Mouse (Mus musculus): ENCODE results near the gene Arvcf.

The Arvcf gene

DNA sequence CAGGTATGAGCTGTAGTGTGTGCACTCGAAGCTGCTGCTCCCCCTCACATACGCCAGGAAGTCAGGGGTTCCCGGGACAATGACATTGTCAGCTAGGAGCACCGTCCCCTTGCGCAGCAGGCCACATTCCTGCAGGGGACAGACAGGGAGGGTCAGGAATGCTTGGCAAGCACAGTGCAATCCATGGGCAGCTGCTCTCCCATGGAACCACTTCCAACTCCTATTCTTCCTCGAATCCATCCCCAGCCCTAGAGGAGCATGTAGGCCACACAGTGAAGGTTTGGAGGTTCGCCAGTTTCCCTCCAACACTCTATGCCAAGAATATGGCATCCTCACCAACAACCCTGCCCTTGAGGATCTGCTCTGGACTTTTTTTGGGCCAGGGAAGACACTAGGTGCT, 59.9 kb downstream of the Arvcf start:
- DNase-seq (ENCODE audit: low read depth, low spot score): no peak

DNA sequence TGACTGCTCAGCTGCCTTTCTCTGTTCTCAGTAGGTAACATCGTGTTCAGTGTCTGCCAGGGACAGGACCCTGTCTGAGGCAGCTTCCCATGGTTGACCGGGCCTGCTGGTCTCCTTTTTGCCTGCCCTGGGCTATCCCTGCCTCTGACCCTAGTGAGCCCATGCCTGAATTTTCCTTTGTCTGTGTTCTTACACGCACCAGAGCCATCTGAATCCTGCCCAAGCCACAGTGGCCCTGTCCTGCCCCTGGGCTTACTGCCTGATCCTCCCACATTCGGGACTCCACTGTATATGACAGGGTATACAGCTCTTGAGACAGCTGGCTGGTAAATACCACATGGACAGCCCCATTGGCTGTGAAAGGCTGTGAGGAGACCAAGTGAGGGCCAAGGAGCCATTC, 61.8 kb downstream of the Arvcf start:
- no peak for DNase-seq (ENCODE audit: low read depth, low spot score)

DNA sequence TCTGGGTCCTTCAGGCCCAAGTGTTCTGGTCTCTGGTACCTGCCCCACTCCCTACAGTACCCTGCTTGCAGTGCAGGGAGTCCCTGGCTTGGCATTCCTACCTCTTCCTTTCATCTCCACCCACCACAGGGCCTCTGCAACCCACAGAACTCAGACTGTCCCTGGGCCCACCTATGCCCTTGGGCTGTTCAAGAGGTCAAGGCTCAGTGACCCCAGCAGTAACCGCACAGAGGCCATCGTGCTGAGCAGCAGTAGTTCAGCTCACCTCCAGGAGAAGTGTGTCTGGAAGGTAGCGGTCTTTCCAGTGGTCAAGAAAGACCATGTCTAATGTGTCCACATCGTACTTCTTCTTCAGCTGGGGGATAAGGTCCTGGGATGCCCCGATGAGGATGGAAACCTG, 62.4 kb downstream of the Arvcf start:
- no peak for DNase-seq (ENCODE audit: low read depth, low spot score)

DNA sequence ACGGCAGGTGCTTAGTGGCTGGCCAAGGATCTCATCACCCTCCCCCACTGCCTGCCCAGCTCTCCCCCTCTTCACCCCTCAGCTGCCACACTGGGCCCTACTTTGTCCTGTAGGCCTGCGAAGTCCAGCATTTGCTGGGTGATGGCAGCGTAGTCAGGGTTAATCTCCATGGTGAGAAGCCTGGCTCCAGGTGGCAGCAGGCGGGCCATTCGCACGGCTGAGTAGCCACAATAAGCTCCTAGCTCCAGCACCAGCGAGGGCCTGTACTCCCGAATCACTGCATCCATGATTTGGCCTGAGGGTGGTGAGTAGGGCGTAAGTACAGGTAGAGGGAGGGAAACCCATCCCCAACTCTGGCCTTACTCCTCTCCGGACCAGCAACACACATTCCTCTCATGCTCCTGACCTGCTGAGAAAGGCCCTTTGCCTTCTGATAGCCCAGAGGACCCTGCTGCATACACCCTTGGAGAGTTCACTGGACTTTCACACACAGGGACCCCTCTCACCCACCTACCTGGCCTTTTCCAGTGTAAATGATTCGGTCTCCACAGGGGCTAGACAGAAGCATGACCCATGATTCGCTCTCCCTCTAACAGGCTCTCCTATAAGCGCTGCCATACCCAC, 63.2 kb downstream of the Arvcf start:
- DNase-seq (ENCODE audit: low read depth, low spot score): no peak

DNA sequence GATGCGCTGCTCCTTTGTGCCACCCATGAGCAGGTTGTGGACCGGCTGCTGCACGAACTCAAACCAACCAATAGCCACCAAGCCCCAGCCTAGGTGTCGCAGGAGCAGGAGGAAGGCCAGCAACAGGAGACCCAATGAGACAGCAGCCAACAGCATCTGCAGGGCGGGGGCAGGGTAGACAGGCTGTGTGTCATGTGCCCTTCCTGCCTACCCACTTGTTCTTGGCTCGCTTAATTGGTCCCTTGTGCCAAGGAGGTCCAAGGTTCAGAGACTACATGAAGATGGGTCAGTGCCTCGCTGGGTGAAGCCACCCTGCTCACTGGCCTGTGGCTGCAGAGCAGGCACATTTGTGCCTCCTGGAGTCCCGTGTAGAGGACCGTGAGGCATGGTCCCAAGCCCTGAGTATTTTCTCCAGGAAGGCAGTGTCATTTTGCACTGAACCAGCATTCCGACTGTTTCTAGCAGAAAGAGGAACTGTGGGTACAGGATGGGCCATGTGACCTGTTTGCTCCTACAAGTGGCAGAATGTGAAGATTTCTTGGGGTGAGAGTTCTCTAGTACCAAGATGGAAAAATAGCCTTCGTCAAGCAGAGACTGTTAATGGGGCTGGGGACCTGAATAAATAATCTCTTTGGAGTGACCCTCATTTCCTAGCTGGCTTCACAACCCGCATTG, 64.0 kb downstream of the Arvcf start:
- DNase-seq (ENCODE audit: low read depth, low spot score): no peak

DNA sequence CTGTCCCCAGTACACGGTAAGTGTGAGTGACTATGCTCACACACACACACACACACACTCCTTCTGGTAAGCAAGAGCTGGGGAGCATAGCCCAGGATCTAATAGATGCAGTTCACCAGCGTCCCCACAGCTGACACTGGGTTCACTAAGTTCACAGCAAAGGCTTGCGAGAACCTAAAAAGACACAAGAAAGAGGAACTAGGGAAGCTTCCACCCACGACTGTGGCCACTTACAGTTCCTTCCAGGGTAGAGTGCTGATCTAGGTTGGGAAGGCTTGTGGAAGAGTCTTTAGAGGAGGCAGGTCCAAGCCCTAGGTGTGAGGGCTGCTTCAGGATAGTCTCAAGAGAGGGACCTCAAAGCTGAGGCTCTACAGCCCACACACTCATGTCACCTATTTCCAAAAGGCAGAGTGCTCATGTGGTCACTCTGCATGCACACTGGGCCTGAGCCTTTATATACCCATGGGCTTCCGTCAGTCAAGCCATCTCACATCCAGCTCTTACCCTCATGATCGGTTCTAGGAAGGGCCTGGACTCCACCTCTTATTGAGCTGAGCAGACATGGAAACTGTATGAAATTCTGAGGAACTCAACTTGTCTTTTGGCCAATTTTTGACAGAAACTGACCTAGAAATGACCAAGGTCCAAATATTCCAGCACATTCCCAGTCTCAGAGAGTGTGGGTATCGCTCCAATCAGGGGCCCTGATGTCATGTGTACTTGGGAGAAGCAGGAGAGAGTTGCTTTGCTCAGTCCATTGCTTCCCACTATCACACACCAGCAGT, 65.2 kb downstream of the Arvcf start:
- DNase-seq (ENCODE audit: low read depth, low spot score): no peak

DNA sequence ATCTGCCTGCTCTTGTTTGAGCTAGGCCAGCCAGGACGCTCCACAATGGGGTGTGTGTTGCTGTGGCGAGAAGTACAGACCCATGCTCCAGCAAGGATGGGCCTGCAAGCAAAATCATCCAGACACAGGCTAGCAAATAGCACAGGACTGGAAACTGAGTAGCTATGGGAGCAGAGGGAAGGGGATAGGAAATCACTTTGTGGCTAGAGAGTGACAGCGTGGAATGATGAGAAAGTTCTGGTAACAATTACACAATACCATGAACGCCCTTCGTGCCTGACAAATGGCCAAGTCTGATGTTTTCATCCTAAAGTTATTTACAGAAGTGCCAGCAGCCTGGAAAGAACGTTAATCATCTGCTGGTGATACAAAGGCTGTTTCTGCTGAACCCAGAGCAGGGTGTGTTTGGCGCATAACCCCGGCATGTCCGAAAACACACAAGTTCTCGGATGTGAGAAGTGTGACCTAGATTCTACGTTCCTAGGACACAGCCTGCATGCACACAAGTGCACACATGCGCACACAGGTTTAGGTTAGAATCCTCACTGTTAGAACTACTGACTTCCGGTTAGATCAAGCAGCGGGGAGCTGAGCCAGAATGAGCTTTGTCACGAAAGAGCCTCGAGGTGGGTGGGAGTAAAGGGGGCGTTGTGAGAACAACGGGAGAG, 68.2 kb downstream of the Arvcf start:
- DNase-seq (ENCODE audit: low read depth, low spot score): peak; percentile 52

DNA sequence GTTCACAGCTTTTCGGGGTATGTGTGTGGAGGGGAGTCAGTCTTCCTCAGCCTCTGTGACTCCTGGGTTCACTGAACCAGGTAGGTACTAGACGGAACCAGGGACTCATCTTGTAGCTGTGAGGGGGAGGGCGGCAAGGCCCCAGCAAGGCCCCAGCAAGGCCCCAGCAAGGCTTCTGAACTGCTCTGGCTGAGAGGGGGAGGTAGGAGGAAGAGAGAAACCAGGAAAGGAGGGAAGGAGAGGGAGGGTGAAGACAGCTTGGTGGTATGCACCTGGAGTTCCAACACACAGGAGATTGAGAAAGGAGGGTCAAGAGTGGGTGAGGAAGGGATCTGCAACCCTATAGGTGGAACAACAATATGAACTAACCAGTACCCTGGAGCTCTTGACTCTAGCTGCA, 68.9 kb downstream of the Arvcf start:
- no peak for DNase-seq (ENCODE audit: low read depth, low spot score)

DNA sequence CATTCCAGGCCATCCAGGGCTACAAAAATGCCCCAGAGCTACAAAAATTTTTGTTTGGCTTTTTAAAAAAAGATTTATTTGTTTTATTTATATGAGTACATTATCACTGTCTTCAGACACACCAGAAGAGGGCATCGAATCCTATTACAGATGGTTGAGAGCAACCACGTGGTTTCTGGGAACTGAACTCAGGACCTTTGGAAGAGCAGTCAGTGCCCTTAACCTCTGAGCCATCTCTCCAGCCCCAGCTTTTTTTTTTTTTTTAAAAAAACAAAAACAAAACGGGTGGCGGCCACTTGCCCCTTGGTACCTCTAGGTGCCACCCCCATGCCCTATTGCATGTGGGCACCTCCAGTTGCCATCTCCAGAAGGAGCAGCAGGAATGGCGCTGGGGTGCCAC, 69.5 kb downstream of the Arvcf start:
- no peak for DNase-seq (ENCODE audit: low read depth, low spot score)

DNA sequence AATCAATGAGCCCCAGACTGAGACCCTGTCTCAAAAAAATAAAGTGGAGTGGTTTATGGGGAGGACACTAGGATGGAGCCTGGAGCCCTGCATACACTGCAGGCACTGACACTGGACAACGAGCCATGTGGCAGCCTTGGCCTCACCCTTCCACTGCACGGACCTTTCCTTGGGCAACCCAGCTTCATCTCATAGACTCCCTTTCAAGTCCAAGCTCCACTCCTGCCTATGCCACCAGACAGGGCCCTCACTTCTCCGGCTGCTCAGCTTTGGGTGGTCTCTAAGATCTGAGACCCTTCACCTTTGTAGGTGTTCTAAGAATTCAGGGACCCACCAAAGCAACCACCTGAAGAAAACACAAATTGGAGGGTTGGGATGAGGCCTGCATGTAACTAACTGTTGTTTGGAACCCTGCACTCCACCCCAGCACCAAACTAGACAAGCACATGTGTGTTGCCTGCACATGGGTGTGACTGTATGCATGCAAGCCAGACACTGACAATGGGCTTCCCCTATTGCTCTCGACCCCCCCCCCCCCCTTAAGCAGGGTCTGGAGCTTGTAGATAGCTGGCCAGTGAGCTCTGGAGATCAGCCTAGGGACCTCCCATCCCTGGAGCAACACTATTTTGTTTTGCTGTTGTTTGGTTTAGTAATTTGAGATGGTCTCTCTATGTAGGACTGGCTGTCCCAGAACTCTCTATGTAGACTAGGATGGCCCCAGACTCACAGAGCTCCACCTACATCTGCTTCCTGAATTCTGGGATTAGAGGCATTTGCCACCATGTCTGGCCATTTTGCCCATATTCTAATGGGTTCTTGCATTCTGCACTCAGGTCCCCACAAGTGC, 71.0 kb downstream of the Arvcf start:
- DNase-seq (ENCODE audit: low read depth, low spot score): no peak

DNA sequence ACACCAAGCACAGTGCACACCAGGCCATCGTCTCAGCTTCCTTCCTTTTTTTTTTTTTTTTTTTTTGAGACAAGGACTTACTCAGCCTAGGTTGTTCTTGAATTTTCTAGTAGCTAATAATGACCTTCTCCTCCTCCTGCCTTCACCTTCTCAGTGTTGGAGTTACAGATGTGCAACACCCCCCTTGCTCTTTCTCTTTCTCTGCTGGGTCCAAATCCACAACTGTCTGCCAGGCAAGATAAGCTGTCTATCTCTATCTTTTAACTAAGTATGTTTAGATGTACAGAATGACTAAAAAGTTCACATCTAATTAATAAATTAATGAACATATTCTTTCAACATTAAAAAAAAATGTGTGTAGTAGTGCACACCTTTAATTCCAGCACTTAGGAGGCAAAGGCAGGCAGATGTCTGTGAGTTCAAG, 71.6 kb downstream of the Arvcf start:
- no peak for DNase-seq (ENCODE audit: low read depth, low spot score)

DNA sequence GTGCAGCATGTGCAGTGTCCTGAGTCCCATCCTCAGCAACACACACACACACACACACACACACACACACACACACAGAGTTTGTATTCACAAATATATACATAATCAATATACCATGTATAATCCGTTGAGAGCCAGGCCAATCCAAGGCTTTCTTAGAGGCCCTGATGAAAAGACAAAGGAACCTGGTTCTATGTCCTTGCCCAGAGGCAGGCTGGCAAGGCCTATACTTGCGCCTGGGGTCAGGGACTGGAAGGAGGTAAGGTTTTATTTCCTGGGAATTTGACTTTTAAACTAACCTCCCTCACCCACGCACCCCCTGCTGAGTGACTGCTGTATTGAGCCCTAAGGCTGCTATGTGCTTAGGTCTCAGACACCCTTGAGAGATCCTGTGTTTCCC, 72.6 kb downstream of the Arvcf start:
- no peak for DNase-seq (ENCODE audit: low read depth, low spot score)

DNA sequence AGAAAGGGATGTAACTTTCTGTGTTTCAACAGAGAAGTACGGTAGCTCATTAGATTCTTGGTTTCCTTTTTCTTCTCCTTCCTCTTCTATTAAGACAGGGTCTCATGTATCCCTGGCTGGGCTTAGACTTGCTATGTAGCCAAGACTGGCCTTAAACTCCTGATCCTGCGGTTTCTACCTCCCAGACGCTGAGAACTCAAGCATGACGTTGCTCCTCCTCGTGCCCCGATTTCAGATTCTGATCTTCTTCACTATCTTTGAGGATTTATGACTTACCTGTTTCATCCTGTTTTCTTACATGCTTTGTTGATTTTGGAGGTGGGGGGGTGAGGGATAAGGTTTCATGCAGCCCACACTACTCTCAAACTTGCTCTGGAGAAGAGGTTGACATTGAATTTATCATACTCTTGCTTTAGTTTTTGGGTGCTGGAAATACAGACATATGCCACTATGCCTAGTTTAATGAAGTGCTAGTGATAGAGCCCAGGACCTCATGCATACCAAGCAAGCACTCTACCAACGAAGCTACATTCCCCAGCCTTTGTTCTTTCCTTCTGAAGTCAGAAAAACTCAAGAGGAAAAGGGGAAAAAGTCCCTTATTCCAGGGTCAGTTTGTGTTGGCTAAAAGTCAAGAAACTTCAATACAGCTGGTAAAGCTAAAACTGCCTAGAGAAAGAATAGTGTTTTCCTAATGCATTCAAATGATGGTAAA, 75.4 kb downstream of the Arvcf start:
- no peak for DNase-seq (ENCODE audit: low read depth, low spot score)

DNA sequence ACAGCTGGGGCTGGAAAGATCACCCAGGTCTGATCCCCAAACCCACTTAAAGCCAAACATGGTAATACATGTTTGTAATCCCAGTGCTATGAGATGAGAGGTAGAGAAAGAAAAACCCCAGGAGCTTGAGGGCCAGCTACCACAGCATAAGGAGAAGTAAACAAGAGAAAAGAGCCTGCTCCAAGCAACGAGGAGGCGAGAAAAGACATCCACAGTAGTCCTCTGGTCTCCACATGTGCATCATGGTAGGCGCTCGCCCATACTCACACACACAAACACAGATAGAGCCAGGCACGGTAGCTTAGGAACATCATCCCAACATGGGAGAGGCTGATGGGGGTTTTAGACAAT, 75.9 kb downstream of the Arvcf start:
- DNase-seq (ENCODE audit: low read depth, low spot score): no peak

DNA sequence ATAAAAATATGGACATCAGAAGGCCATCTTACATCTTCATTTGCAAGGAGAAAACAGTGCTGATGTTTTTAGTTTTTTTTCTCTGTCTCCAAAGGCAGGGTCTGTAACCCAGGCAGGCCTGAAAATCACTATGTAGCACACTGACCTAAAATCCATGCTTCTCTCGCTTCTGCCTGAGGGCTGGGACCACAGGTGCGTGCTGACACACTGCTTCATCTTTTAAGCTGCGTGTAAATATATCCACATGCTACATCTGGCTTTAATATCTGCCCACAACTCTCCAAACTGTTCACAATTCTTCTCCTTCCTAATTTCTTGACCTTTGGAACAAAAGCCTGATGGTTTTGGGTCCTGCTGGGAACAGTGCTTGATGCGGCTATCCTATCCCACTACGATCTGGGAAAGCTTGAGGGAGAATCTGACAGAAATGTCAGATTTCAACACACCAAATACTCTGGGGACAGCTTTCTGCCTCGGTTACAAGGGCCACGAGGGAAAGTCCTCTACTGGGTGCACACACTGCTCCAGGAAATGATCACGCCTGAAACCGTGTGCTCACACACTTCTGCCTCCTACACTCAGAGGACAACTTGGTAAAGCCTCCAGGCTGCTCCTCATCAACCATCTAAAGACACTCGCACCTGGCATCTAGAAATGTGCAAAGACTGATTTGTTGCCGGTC, 76.5 kb downstream of the Arvcf start:
- peak; percentile 42 for DNase-seq (ENCODE audit: low read depth, low spot score)

DNA sequence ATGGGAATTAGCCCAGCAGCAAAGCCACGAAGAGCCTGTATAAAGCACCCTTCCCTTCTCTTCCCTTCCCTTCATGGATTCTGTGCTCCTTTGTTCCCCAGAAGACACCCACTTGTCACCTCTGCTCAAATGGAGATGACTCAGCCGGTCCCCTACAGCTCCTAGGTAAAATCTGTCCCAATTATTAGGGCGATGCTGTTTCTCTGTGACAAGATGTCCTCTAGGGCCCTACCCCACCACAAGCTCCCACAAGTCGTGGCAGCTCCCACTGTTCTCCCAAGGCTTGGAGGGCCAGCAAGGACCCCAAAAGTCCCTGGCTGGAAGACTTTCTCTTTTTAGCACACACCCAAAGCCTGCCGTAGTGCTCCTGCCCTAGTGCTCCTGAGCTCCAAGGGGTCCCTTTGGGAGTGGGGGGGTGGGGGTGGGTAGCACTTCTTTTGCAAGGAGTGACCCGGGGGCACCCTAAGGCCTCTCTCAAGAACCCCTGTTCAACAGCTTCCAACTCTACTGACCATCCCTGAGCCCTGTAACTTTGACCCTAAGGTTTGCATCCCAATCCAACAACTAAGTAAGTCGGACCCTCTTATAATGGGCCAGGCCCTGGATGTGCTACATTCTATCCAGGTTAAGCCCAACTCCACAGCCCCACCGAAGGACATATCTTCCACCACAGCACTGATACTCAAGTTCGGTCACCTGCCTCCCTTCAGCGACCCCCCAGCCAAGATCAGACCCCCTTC, 77.7 kb downstream of the Arvcf start:
- DNase-seq (ENCODE audit: low read depth, low spot score): no peak

DNA sequence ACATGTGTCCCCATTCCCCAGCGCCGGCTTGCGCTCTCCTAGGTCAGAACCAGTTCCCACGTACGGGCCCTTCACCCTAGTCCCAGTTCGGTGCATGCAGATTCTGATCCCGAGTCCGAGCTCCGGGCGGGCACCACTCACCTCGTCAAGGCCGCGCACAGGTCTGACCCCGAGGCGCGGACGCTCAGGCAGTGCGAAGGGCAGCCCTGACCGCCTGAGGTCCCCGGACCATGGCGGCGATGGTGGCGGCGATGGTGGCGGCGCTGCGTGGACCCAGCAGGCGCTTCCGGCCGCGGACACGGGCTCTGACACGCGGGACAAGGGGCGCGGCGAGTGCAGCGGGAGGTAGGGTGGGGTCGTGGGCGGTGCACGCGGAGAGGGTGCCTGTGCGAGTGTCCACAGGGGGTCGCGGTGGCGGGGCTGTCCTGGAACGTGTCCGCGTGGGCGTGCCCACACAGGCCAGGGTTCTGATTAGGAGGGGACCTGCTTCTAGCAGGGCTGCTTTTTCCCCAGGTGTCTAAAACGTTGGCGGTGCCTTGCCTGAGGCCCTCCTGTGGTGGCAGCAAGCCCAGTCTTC, 78.3 kb downstream of the Arvcf start, which contains the start of gene Txnrd2:
TSS of gene Txnrd2 (plus strand) at position 170 of the 577 bp plus-strand sequence.
- peak; percentile 81 for DNase-seq (ENCODE audit: low read depth, low spot score)

DNA sequence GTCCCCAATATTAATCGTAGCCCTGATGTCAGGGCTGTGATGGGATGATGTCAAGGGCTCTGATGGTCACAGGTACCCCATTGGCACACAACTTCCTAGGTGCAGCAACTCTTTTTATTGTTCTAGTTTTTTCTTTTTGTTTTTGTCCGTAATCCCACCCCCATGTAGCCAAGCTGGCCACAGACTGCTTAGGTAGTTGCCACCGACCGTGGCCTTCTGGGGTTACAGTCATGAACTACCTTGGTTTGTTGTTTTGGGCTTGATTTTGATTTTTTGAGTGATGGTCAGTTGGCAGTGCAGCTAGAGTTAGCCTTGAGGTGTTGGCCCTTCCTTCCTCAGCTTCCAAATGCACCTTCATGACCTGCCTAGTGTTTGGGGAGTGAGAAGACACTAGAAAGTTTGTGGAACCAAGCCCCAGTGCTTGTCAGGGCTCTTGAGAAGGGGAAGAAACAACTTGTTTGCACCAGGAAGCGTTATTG, 78.9 kb downstream of the Arvcf start, which contains the start of gene Comt:
TSS of gene Comt (minus strand) at position 51 of the 479 bp plus-strand sequence.
- DNase-seq (ENCODE audit: low read depth, low spot score): no peak

DNA sequence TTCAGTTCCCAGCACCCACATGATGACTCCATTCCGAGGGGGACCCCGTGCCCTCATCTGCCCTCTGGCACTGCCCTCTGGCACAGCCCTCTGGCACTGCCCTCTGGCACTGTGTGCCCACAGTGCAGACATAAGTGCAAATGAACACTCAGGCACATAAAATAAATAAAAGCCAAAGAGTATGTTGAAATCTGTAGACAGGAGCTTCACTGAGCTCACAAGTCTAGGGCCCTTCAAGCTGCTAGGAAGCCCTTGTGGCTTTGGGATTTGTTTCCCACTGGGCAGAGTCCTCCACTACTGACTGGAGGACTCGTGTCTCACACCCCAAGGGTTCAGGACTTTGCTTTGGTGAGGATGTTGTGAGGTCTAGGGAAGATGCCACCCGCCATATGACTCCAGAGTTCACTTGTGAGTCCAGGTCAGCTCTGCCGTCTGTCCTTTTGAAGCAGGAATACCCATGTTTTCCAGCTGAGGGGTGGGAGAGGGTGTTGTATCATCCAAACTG, 80.1 kb downstream of the Arvcf start:
- no peak for DNase-seq (ENCODE audit: low read depth, low spot score)
